Mouse (Mus musculus) liver, embryonic 11.5 days (tissue): ENCODE results near the gene Fgfr2. TPM values are rescaled to one million over a fixed set of nuclear protein-coding genes. Genes with fewer than 3 reads are reported as not detected.

ENCODE experiments used
- ATAC-seq: fragments of 200-750 bp; cut with Nextera tagmentation; replicated peaks from 2 replicates; pipeline ENCODE4 v1.8.0; 2017; ENCODE audit warnings: moderate number of reproducible peaks, mild to moderate bottlenecking, moderate TSS enrichment, moderate library complexity; ENCODE audit not compliant: low FRiP score
- DNase-seq: peaks from one replicate; pipeline ENCODE4 v3.0.0-alpha.2; 2017; ENCODE audit warnings: low spot score
- H3K27ac ChIP-seq: fragments of 300-500 bp; sonication (generic); 2 replicates; pipeline ENCODE4 v1.5.1; 2014; ENCODE audit warnings: mild to moderate bottlenecking, low read depth, low read length, control low read depth
- H3K27me3 ChIP-seq: fragments of 300-500 bp; sonication (generic); replicated peaks from 2 replicates; pipeline ENCODE4 v1.6.1; 2014; ENCODE audit warnings: low read length, mixed read lengths; ENCODE audit not compliant: control insufficient read depth, insufficient read depth
- H3K36me3 ChIP-seq: fragments of 300-500 bp; sonication (generic); 2 replicates; pipeline ENCODE4 v1.6.1; 2014; ENCODE audit warnings: mild to moderate bottlenecking, low read length, moderate library complexity, mixed read lengths; ENCODE audit not compliant: control insufficient read depth, insufficient read depth
- H3K4me1 ChIP-seq: fragments of 300-500 bp; sonication (generic); replicated peaks from 2 replicates; pipeline ENCODE4 v1.6.1; 2014; ENCODE audit warnings: low read length, mixed read lengths; ENCODE audit not compliant: control insufficient read depth, insufficient read depth
- H3K4me2 ChIP-seq: fragments of 300-500 bp; sonication (generic); 2 replicates; pipeline ENCODE4 v1.6.1; 2014; ENCODE audit warnings: mild to moderate bottlenecking, control low read depth, moderate library complexity
- H3K4me3 ChIP-seq: fragments of 300-500 bp; sonication (generic); 2 replicates; pipeline ENCODE4 v1.5.1; 2014; ENCODE audit warnings: low read depth, low read length, control low read depth
- H3K9ac ChIP-seq: fragments of 300-500 bp; sonication (generic); 2 replicates; pipeline ENCODE4 v1.6.1; 2014; ENCODE audit warnings: low read depth, low read length, control low read depth
- H3K9me3 ChIP-seq: fragments of 300-500 bp; sonication (generic); 2 replicates; pipeline ENCODE4 v1.6.1; 2016; ENCODE audit warnings: low read length, inconsistent platforms, mixed read lengths; ENCODE audit not compliant: control insufficient read depth
- WGBS: fragments of 180-500 bp; shearing (Covaris S2); extraction: QIAGEN DNeasy Blood & Tissue Kit; methylation state at CpG from one replicate; pipeline ENCODE4 v1.1.7; 2014; 5-methylcytosine and 5-hydroxymethylcytosine counted together
- polyA plus RNA-seq: library from polyadenylated mRNA; unstranded; fragments of >200 nt; fragmentation: Nextera tagmentation; extraction: Ambion mirVana; gene quantifications from 2 replicates; pipeline ENCODE4 v1.2.1, GENCODE M21; 2014

Fgfr2 gene
- polyA plus RNA-seq, 1 experiment from 2014 or later = 32.6 TPM

GRCm38 (mm10) chr7:132976079-132976478 is 147.1 kb downstream of the Fgfr2 start:
- WGBS = 92% methylated on average over 2 of the region's 2 CpGs
- no peak overlapping the region for H3K27ac ChIP-seq
- H3K9ac ChIP-seq = no peak overlapping the region
- no peaks in the 10 kb centered on the region for H3K27me3 ChIP-seq
- no peaks in the 10 kb centered on the region for H3K9me3 ChIP-seq
- ATAC-seq (no peak), DNase-seq (no peak)
- H3K4me2 ChIP-seq = no peak overlapping the region
- peaks cover 13% of the 10 kb centered on the region for H3K36me3 ChIP-seq
- H3K4me3 ChIP-seq = no peak overlapping the region
- no peaks in the 10 kb centered on the region for H3K4me1 ChIP-seq

GRCm38 (mm10) chr7:132972079-132972478 is 151.1 kb downstream of the Fgfr2 start:
- no peak for ATAC-seq
- H3K4me1 ChIP-seq = no peaks in the 10 kb centered on the region
- H3K9ac ChIP-seq = no peak overlapping the region
- H3K9me3 ChIP-seq = no peaks in the 10 kb centered on the region
- no peak for DNase-seq
- no peaks in the 10 kb centered on the region for H3K27me3 ChIP-seq
- H3K4me3 ChIP-seq = no peak overlapping the region
- WGBS = 84% methylated on average over 2 of the region's 2 CpGs
- no peak overlapping the region for H3K27ac ChIP-seq
- peaks cover 8% of the 10 kb centered on the region; the same call in 1 of the 2 replicates for H3K36me3 ChIP-seq
- no peak overlapping the region for H3K4me2 ChIP-seq

- DNase-seq = no peak
- H3K27me3 ChIP-seq = no peaks in the 10 kb centered on the region
- H3K9ac ChIP-seq = no peak overlapping the region
- no peak overlapping the region for H3K4me3 ChIP-seq
- WGBS = 80% methylated on average over 2 of the region's 2 CpGs
- no peak for ATAC-seq
- no peaks in the 10 kb centered on the region for H3K36me3 ChIP-seq
- H3K9me3 ChIP-seq = no peaks in the 10 kb centered on the region
- peaks cover 3% of the 10 kb centered on the region; the same call in 1 of the 2 replicates for H3K4me1 ChIP-seq
- H3K4me2 ChIP-seq = no peak overlapping the region
- H3K27ac ChIP-seq = no peak overlapping the region
Observed at GRCm38 (mm10) chr7:132965707-132966106, 157.4 kb downstream of the Fgfr2 start.

GRCm38 (mm10) chr7:132964395-132964794 is 158.8 kb downstream of the Fgfr2 start:
- Histone ChIP-seq H3K9ac (no peak overlapping the region), H3K4me3 (no peak overlapping the region), H3K4me2 (no peak overlapping the region), H3K9me3 (no peaks in the 10 kb centered on the region), H3K27me3 (no peaks in the 10 kb centered on the region), H3K27ac (no peak overlapping the region), H3K36me3 (no peaks in the 10 kb centered on the region), H3K4me1 (peaks cover 3% of the 10 kb centered on the region; the same call in 1 of the 2 replicates)
- DNase-seq = no peak
- 90% methylated on average over 3 of the region's 3 CpGs for WGBS
- no peak for ATAC-seq

GRCm38 (mm10) chr7:132950613-132951012 is 172.5 kb downstream of the Fgfr2 start:
- H3K9ac ChIP-seq = no peak overlapping the region
- no peak overlapping the region for H3K4me3 ChIP-seq
- DNase-seq = no peak
- no peaks in the 10 kb centered on the region for H3K4me1 ChIP-seq
- H3K27me3 ChIP-seq = no peaks in the 10 kb centered on the region
- WGBS = 85% methylated on average over 3 of the region's 3 CpGs
- no peaks in the 10 kb centered on the region; the same call in 1 of the 2 replicates for H3K36me3 ChIP-seq
- no peaks in the 10 kb centered on the region for H3K9me3 ChIP-seq
- no peak for ATAC-seq
- H3K4me2 ChIP-seq = no peak overlapping the region
- no peak overlapping the region for H3K27ac ChIP-seq

GRCm38 (mm10) chr7:132949968-132950367 is 173.2 kb downstream of the Fgfr2 start:
- no peak for DNase-seq
- H3K9ac ChIP-seq = no peak overlapping the region
- no peak overlapping the region for H3K4me3 ChIP-seq
- H3K4me2 ChIP-seq = no peak overlapping the region
- no peaks in the 10 kb centered on the region for H3K4me1 ChIP-seq
- no peak overlapping the region for H3K27ac ChIP-seq
- WGBS = 89% methylated on average over 4 of the region's 4 CpGs
- ATAC-seq = no peak
- no peaks in the 10 kb centered on the region for H3K9me3 ChIP-seq
- no peaks in the 10 kb centered on the region; the same call in 1 of the 2 replicates for H3K36me3 ChIP-seq
- no peaks in the 10 kb centered on the region for H3K27me3 ChIP-seq

- no peak overlapping the region for H3K27ac ChIP-seq
- 0 out of 2 replicates have a peak, but pooled peaks cover 3% of the 10 kb centered on the region for H3K4me1 ChIP-seq
- DNase-seq (no peak), ATAC-seq (no peak)
- H3K27me3 ChIP-seq = no peaks in the 10 kb centered on the region
- H3K4me3 ChIP-seq = no peak overlapping the region
- H3K36me3 ChIP-seq = no peaks in the 10 kb centered on the region
- 82% methylated on average over 2 of the region's 2 CpGs for WGBS
- H3K9me3 ChIP-seq = no peaks in the 10 kb centered on the region
- H3K4me2 ChIP-seq = no peak overlapping the region
- no peak overlapping the region for H3K9ac ChIP-seq
Observed at GRCm38 (mm10) chr7:132940569-132940968, 182.6 kb downstream of the Fgfr2 start.

- no peak for ATAC-seq
- Histone ChIP-seq H3K4me1 (0 out of 2 replicates have a peak, but pooled peaks cover 3% of the 10 kb centered on the region), H3K9ac (no peak overlapping the region), H3K4me2 (no peak overlapping the region), H3K27me3 (no peaks in the 10 kb centered on the region), H3K4me3 (no peak overlapping the region), H3K27ac (no peak overlapping the region), H3K9me3 (no peaks in the 10 kb centered on the region), H3K36me3 (no peaks in the 10 kb centered on the region)
- 67% methylated on average over 2 of the region's 2 CpGs for WGBS
- no peak for DNase-seq
Observed at GRCm38 (mm10) chr7:132939118-132939517, 184.0 kb downstream of the Fgfr2 start.

- H3K4me1 ChIP-seq = peaks cover 7% of the 10 kb centered on the region
- H3K4me3 ChIP-seq = no peak overlapping the region
- no peaks in the 10 kb centered on the region for H3K36me3 ChIP-seq
- H3K9ac ChIP-seq = no peak overlapping the region
- ATAC-seq (no peak), DNase-seq (no peak)
- no peaks in the 10 kb centered on the region for H3K27me3 ChIP-seq
- H3K27ac ChIP-seq = no peak overlapping the region
- no peak overlapping the region for H3K4me2 ChIP-seq
- no peaks in the 10 kb centered on the region for H3K9me3 ChIP-seq
Observed at GRCm38 (mm10) chr7:132934743-132935142, 188.4 kb downstream of the Fgfr2 start.
